Mouse (Mus musculus) forebrain, embryonic 16.5 days (tissue): ENCODE data around the gene Ift46. TPM values are rescaled to one million over a fixed set of nuclear protein-coding genes. Genes with fewer than 3 reads are reported as not detected.

Experiments
- ATAC-seq: fragments of 200-750 bp; cut with Nextera tagmentation; 2 replicates; pipeline ENCODE4 v1.8.0; 2017; ENCODE audit warnings: mild to moderate bottlenecking, moderate library complexity
- H3K27ac ChIP-seq: fragments of 300-500 bp; sonication (generic); 2 replicates; pipeline ENCODE4 v1.5.1; 2014; ENCODE audit warnings: low read length, control low read depth
- H3K27me3 ChIP-seq: fragments of 300-500 bp; sonication (generic); replicated peaks from 2 replicates; pipeline ENCODE4 v1.6.1; 2014; ENCODE audit warnings: low read length; ENCODE audit not compliant: control insufficient read depth, insufficient read depth
- H3K36me3 ChIP-seq: fragments of 300-500 bp; sonication (generic); 2 replicates; pipeline ENCODE4 v1.6.1; 2014; ENCODE audit not compliant: control insufficient read depth, insufficient read depth
- H3K4me1 ChIP-seq: fragments of 300-500 bp; sonication (generic); replicated peaks from 2 replicates; pipeline ENCODE4 v1.6.1; 2014; ENCODE audit warnings: low read length; ENCODE audit not compliant: control insufficient read depth, insufficient read depth
- H3K4me2 ChIP-seq: fragments of 300-500 bp; sonication (generic); 2 replicates; pipeline ENCODE4 v1.6.1; 2014; ENCODE audit warnings: mild to moderate bottlenecking, low read length, control low read depth
- H3K4me3 ChIP-seq: fragments of 300-500 bp; sonication (generic); replicated peaks from 2 replicates; pipeline ENCODE4 v1.5.1; 2014; ENCODE audit warnings: mild to moderate bottlenecking, low read length, control low read depth
- H3K9ac ChIP-seq: fragments of 300-500 bp; sonication (generic); replicated peaks from 2 replicates; pipeline ENCODE4 v1.6.1; 2014; ENCODE audit warnings: low read depth, low read length, control low read depth
- H3K9me3 ChIP-seq: fragments of 300-500 bp; sonication (generic); 2 replicates; pipeline ENCODE4 v1.6.1; 2016; ENCODE audit warnings: low read length; ENCODE audit not compliant: control insufficient read depth
- WGBS: fragments of 180-500 bp; shearing (Covaris S2); extraction: QIAGEN DNeasy Blood & Tissue Kit; methylation state at CpG from one replicate; pipeline ENCODE4 v1.1.7; 2014; 5-methylcytosine and 5-hydroxymethylcytosine counted together
- polyA plus RNA-seq: library from polyadenylated mRNA; unstranded; fragments of >200 nt; fragmentation: Nextera tagmentation; extraction: Ambion mirVana; gene quantifications from 2 replicates; pipeline ENCODE4 v1.2.1, GENCODE M21; 2015

Ift46 gene
- polyA plus RNA-seq, 1 experiment from 2014 or later = 184 TPM

- H3K27ac ChIP-seq = no peak overlapping the region
- no peak for ATAC-seq
- no peak overlapping the region for H3K4me2 ChIP-seq
- no peaks in the 10 kb centered on the region for H3K27me3 ChIP-seq
- no peaks in the 10 kb centered on the region for H3K4me1 ChIP-seq
- peaks cover 92% of the 10 kb centered on the region for H3K36me3 ChIP-seq
- no peak overlapping the region for H3K9ac ChIP-seq
- 87% methylated on average over 15 of the region's 15 CpGs for WGBS
- no peak overlapping the region for H3K4me3 ChIP-seq
- no peaks in the 10 kb centered on the region for H3K9me3 ChIP-seq
These were observed 52.5 kb downstream of the Ift46 start for GRCm38 (mm10) chr9:44819920-44820827.

- no peak overlapping the region for H3K4me2 ChIP-seq
- peaks cover 68% of the 10 kb centered on the region for H3K36me3 ChIP-seq
- no peaks in the 10 kb centered on the region for H3K9me3 ChIP-seq
- ATAC-seq = no peak
- H3K27me3 ChIP-seq = no peaks in the 10 kb centered on the region
- H3K4me1 ChIP-seq = no peaks in the 10 kb centered on the region
- no peak overlapping the region for H3K4me3 ChIP-seq
- no peak overlapping the region for H3K27ac ChIP-seq
- H3K9ac ChIP-seq = no peak overlapping the region
- 92% methylated on average over 7 of the region's 7 CpGs for WGBS
These were observed 59.0 kb downstream of the Ift46 start for GRCm38 (mm10) chr9:44826660-44827059.

- WGBS = 94% methylated on average over 11 of the region's 11 CpGs
These were observed 61.2 kb downstream of the Ift46 start for GRCm38 (mm10) chr9:44828944-44829343.

GRCm38 (mm10) chr9:44830506-44830905 lies 62.8 kb downstream of the Ift46 start:
- Histone ChIP-seq H3K4me3 (no peak overlapping the region), H3K4me1 (no peaks in the 10 kb centered on the region), H3K9me3 (no peaks in the 10 kb centered on the region), H3K36me3 (peaks cover 65% of the 10 kb centered on the region), H3K27me3 (no peaks in the 10 kb centered on the region), H3K4me2 (no peak overlapping the region), H3K9ac (no peak overlapping the region), H3K27ac (no peak overlapping the region)
- ATAC-seq = no peak
- 53% methylated on average over 2 of the region's 2 CpGs for WGBS

More at GRCm38 (mm10) chr9:44828944-44829343, 61.2 kb downstream of the Ift46 start:
- Histone ChIP-seq H3K36me3 (peaks cover 64% of the 10 kb centered on the region), H3K4me3 (no peak overlapping the region), H3K4me1 (no peaks in the 10 kb centered on the region), H3K9ac (no peak overlapping the region), H3K27ac (no peak overlapping the region), H3K4me2 (no peak overlapping the region), H3K27me3 (no peaks in the 10 kb centered on the region), H3K9me3 (no peaks in the 10 kb centered on the region)
- no peak for ATAC-seq

GRCm38 (mm10) chr9:44832356-44832755 lies 64.6 kb downstream of the Ift46 start:
- peaks cover 61% of the 10 kb centered on the region for H3K36me3 ChIP-seq

GRCm38 (mm10) chr9:44836439-44836838 lies 68.7 kb downstream of the Ift46 start:
- ATAC-seq = no peak
- H3K4me3 ChIP-seq = no peak overlapping the region
- WGBS = 41% methylated on average over 7 of the region's 7 CpGs
- no peak overlapping the region for H3K4me2 ChIP-seq
- no peaks in the 10 kb centered on the region for H3K4me1 ChIP-seq
- H3K9ac ChIP-seq = no peak overlapping the region
- no peak overlapping the region for H3K27ac ChIP-seq
- peaks cover 49% of the 10 kb centered on the region for H3K36me3 ChIP-seq
- no peaks in the 10 kb centered on the region for H3K9me3 ChIP-seq
- no peaks in the 10 kb centered on the region for H3K27me3 ChIP-seq

More at GRCm38 (mm10) chr9:44832356-44832755, 64.6 kb downstream of the Ift46 start:
- ATAC-seq = no peak
- 67% methylated on average over 4 of the region's 4 CpGs for WGBS
- H3K27me3 ChIP-seq = no peaks in the 10 kb centered on the region
- no peak overlapping the region for H3K4me2 ChIP-seq
- no peaks in the 10 kb centered on the region for H3K4me1 ChIP-seq
- H3K9me3 ChIP-seq = no peaks in the 10 kb centered on the region
- no peak overlapping the region for H3K4me3 ChIP-seq
- H3K27ac ChIP-seq = no peak overlapping the region
- H3K9ac ChIP-seq = no peak overlapping the region

- no peak overlapping the region for H3K9ac ChIP-seq
- no peaks in the 10 kb centered on the region for H3K4me1 ChIP-seq
- ATAC-seq = no peak
- 87% methylated on average over 10 of the region's 10 CpGs for WGBS
- peaks cover 34% of the 10 kb centered on the region for H3K36me3 ChIP-seq
- no peak overlapping the region for H3K27ac ChIP-seq
- H3K9me3 ChIP-seq = no peaks in the 10 kb centered on the region
- no peak overlapping the region for H3K4me2 ChIP-seq
- no peak overlapping the region for H3K4me3 ChIP-seq
- no peaks in the 10 kb centered on the region for H3K27me3 ChIP-seq
These were observed 73.5 kb downstream of the Ift46 start for GRCm38 (mm10) chr9:44841241-44841640.

Other genes with a start within 250 kb of the Ift46 start
- not detected in 2 replicates for gene Cxcr5, start 206.0 kb upstream of the Ift46 start, polyA plus RNA-seq
- gene Ddx6, start 163.0 kb upstream of the Ift46 start, polyA plus RNA-seq = 21.2 and 22.8 TPM in 2 replicates
- gene Treh, start 94.7 kb upstream of the Ift46 start, polyA plus RNA-seq = not detected in 2 replicates
- gene Phldb1, start 32.7 kb upstream of the Ift46 start, polyA plus RNA-seq = 45.0 and 53.6 TPM in 2 replicates
- 150 and 161 TPM in 2 replicates for gene Arcn1, start 63 bp upstream of the Ift46 start, polyA plus RNA-seq
- 7.0 and 10.3 TPM in 2 replicates for gene Tmem25, start 31.4 kb downstream of the Ift46 start, polyA plus RNA-seq
- 0.41 TPM in 1 of 2 replicates, not detected in the other for gene Ttc36, start 35.2 kb downstream of the Ift46 start, polyA plus RNA-seq
- gene Kmt2a, start 113.4 kb downstream of the Ift46 start, polyA plus RNA-seq = 22.2 and 24.3 TPM in 2 replicates
- 638 and 661 TPM in 2 replicates for gene Atp5l, start 152.8 kb downstream of the Ift46 start, polyA plus RNA-seq
- gene Ube4a, start 197.7 kb downstream of the Ift46 start, polyA plus RNA-seq = 38.5 and 42.7 TPM in 2 replicates
- gene Cd3g, start 212.5 kb downstream of the Ift46 start, polyA plus RNA-seq = not detected in 2 replicates
- not detected in 2 replicates for gene Cd3d, start 213.9 kb downstream of the Ift46 start, polyA plus RNA-seq
- gene Cd3e, start 241.7 kb downstream of the Ift46 start, polyA plus RNA-seq = not detected in 2 replicates